Mouse (Mus musculus) neutrophil, adult 5-6 weeks (primary cell): ENCODE results near the gene Mypn. TPM values are rescaled to one million over a fixed set of nuclear protein-coding genes. Genes with fewer than 3 reads are reported as not detected.

ENCODE experiments used
- ATAC-seq: fragments of 151-379, 151-347 bp; 2 replicates; pipeline ENCODE4 v1.8.0; 2017; ENCODE audit warnings: mild to moderate bottlenecking, moderate TSS enrichment; ENCODE audit not compliant: insufficient number of reproducible peaks, poor library complexity, low FRiP score, severe bottlenecking; ENCODE audit errors: extremely low read depth
- total RNA-seq: library from RNA; stranded (forward); fragments of 200-1000 nt; gene quantifications from 2 replicates; pipeline ENCODE4 v1.2.3, GENCODE M21; 2017

The Mypn gene
- total RNA-seq, 1 experiment from 2014 or later: not detected

DNA sequence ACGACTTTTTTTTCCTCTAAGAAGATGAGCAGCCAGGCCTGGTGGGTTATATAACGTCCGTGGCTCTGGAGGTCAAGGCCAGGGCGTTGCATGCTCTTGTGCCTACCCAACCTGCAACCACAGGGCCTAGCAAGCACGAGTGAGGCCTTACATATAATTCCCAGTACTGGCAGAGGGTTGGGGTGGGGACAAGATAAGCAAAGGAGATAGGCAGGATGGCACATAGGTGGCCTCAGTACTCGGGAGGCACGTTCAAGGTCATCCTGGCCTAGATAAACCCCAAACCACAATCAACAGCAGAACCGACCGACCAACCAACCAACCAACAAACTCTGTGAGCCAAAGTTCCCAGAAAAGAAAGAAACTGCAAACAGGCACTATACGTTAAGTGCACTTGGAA is 117.4 kb downstream of the Mypn start:
- ATAC-seq: no peak

- ATAC-seq: peak; percentile 82
Measured at GRCm38 (mm10) chr10:63065988-63066387, 137.8 kb downstream of the Mypn start.

Other genes with a start within 250 kb of the Mypn start
- 34.0 and 35.5 TPM in 2 replicates for gene Rufy2, start 223.7 kb downstream of the Mypn start, total RNA-seq
- 127 and 138 TPM in 2 replicates for gene Hnrnph3, start 179.7 kb downstream of the Mypn start, total RNA-seq
- gene Pbld2, start 179.6 kb downstream of the Mypn start, total RNA-seq: 1.1 and 1.9 TPM in 2 replicates
- gene Pbld1, start 143.8 kb downstream of the Mypn start, total RNA-seq: 1.4 and 1.6 TPM in 2 replicates
- not detected in 2 replicates for gene Atoh7, start 104.3 kb downstream of the Mypn start, total RNA-seq
- 388 and 417 TPM in 2 replicates for gene Herc4, start 39.9 kb upstream of the Mypn start, total RNA-seq
- 63.9 and 69.2 TPM in 2 replicates for gene Sirt1, start 177.8 kb upstream of the Mypn start, total RNA-seq
- gene Dnajc12, start 178.5 kb upstream of the Mypn start, total RNA-seq: 2.2 and 2.4 TPM in 2 replicates
- gene Gm7075, start 217.8 kb upstream of the Mypn start, total RNA-seq: not detected in 2 replicates
- not detected in 2 replicates for gene Ctnna3, start 226.1 kb upstream of the Mypn start, total RNA-seq